8 mouse cellular contexts compared by ENCODE assay signal in genomic region chr4:129113083-129113988, GRCm38 (mm10). TPM values are rescaled to one million over a fixed set of nuclear protein-coding genes. Genes with fewer than 3 reads are reported as not detected.
DNase-seq lines count a peak whose midpoint lies in the region; ATAC-seq lines count a peak whose summit lies in the region.

No protein-coding gene starts in this region.

- WGBS in forebrain, embryonic 13.5 days = 29% methylated on average over 28 of the region's 28 CpGs
- 33% methylated on average over 28 of the region's 28 CpGs for WGBS in intestine, embryonic 14.5 days

- H3K27me3 ChIP-seq in forebrain, embryonic 13.5 days = peaks cover 6% of the 10 kb centered on the region; the same call in 1 of the 2 replicates
- H3K27me3 ChIP-seq in intestine, embryonic 14.5 days (replicated peaks; ENCODE audit: control insufficient read depth, insufficient read depth, low read length) = 0 out of 2 replicates have a peak, but pooled peaks cover under 1% of the 10 kb centered on the region

- H3K9me3 ChIP-seq in forebrain, embryonic 13.5 days (replicated peaks) = no peaks in the 10 kb centered on the region
- no peaks in the 10 kb centered on the region for H3K9me3 ChIP-seq in intestine, embryonic 14.5 days (ENCODE audit: control insufficient read depth, low read length)

- peak overlapping the region; percentile 28 for H3K27ac ChIP-seq in forebrain, embryonic 13.5 days
- H3K27ac ChIP-seq in intestine, embryonic 14.5 days (ENCODE audit: low read depth) = no peak overlapping the region

- H3K4me1 ChIP-seq in forebrain, embryonic 13.5 days = peaks cover 34% of the 10 kb centered on the region
- peaks cover 12% of the 10 kb centered on the region for H3K4me1 ChIP-seq in intestine, embryonic 14.5 days (replicated peaks; ENCODE audit: control insufficient read depth, insufficient read depth, low read length)

- ATAC-seq in CD4-positive, CD25-positive, alpha-beta regulatory T cell, adult 4 months = no peak
- peak; percentile 97 for ATAC-seq in forebrain, embryonic 13.5 days
- peak; percentile 65 for ATAC-seq in intestine, embryonic 14.5 days (replicated peaks; ENCODE audit: low FRiP score, low TSS enrichment, low read depth)
- peak; percentile 92 for ATAC-seq in megakaryocyte-erythroid progenitor cell, adult 5-6 weeks (replicated peaks; ENCODE audit: low FRiP score, low TSS enrichment, poor library complexity, severe bottlenecking)

- intact Hi-C loops in left cerebral cortex, postnatal 10 days (cut with DNase I) = no loop called here

- H3K4me3 ChIP-seq in forebrain, embryonic 13.5 days = no peak overlapping the region
- no peak overlapping the region for H3K4me3 ChIP-seq in intestine, embryonic 14.5 days (ENCODE audit: low read depth, low read length)

- DNase-seq in CD4-positive, CD25-positive, alpha-beta regulatory T cell, adult 2 months (ENCODE audit: low read depth, low spot score) = peak; percentile 77
- peak; percentile 66 for DNase-seq in c-Kit-positive CD71-positive TER-119-positive erythroid progenitor cells, embryonic 14.5 days (ENCODE audit: low spot score)
- DNase-seq in intestine, embryonic 14.5 days (ENCODE audit: low spot score) = peak; percentile 89
- DNase-seq in left cerebral cortex, postnatal 10 days (ENCODE audit: extremely low spot score in 1 of 2, low spot score in 2 of 2) = peak; percentile 78 to 90
- peak; percentile 85 to 94 for DNase-seq in right cerebral cortex, postnatal 36 days (ENCODE audit: low spot score in 2 of 2)

- H3K4me2 ChIP-seq in forebrain, embryonic 13.5 days = 0 out of 2 replicates have a peak overlapping the region, but pooled peaks have one; percentile 11
- H3K4me2 ChIP-seq in intestine, embryonic 14.5 days (ENCODE audit: low read length) = no peak overlapping the region

- H3K9ac ChIP-seq in forebrain, embryonic 13.5 days = no peak overlapping the region
- H3K9ac ChIP-seq in intestine, embryonic 14.5 days (ENCODE audit: low read length) = no peak overlapping the region

- H3K36me3 ChIP-seq in forebrain, embryonic 13.5 days (ENCODE audit: poor library complexity, severe bottlenecking) = no peaks in the 10 kb centered on the region
- no peaks in the 10 kb centered on the region for H3K36me3 ChIP-seq in intestine, embryonic 14.5 days (ENCODE audit: control insufficient read depth, insufficient read depth, low read length)

RNA-seq across cellular contexts. Expression of gene Tmem54, which starts 8.0 kb away (rescaled TPM):
- polyA plus RNA-seq in CD4-positive, CD25-positive, alpha-beta regulatory T cell, adult 4 months (2017; shearing (Covaris generic)) = not detected
- polyA plus RNA-seq in forebrain, embryonic 13.5 days (2015; fragmentation: Nextera tagmentation; extraction: Ambion mirVana) = not detected in 2 replicates
- 32.2 and 45.9 TPM in 2 replicates for polyA plus RNA-seq in intestine, embryonic 14.5 days (2014; fragmentation: Nextera tagmentation; extraction: Ambion mirVana)
- total RNA-seq in left cerebral cortex, postnatal 10 days (2021) = not detected
- not detected in 2 replicates for total RNA-seq in megakaryocyte-erythroid progenitor cell, adult 5-6 weeks (2014; fragmentation: Nextera tagmentation)
- total RNA-seq in megakaryocyte-erythroid progenitor cell, adult 5-6 weeks (2017) = not detected in 2 replicates

RNA-seq across cellular contexts. Expression of gene Hpca, which starts 8.5 kb away (rescaled TPM):
- not detected for polyA plus RNA-seq in CD4-positive, CD25-positive, alpha-beta regulatory T cell, adult 4 months (2017; shearing (Covaris generic))
- polyA plus RNA-seq in forebrain, embryonic 13.5 days (2015; fragmentation: Nextera tagmentation; extraction: Ambion mirVana) = 19.6 and 20.4 TPM in 2 replicates
- 2.2 and 2.7 TPM in 2 replicates for polyA plus RNA-seq in intestine, embryonic 14.5 days (2014; fragmentation: Nextera tagmentation; extraction: Ambion mirVana)
- total RNA-seq in left cerebral cortex, postnatal 10 days (2021) = 100 to 1,000 TPM; 441 to 451 TPM
- not detected in 2 replicates for total RNA-seq in megakaryocyte-erythroid progenitor cell, adult 5-6 weeks (2014; fragmentation: Nextera tagmentation)
- not detected in 2 replicates for total RNA-seq in megakaryocyte-erythroid progenitor cell, adult 5-6 weeks (2017)

RNA-seq across cellular contexts. Expression of gene Fndc5, which starts 23.5 kb away (rescaled TPM):
- under 1 TPM; 0.27 to 0.28 TPM for polyA plus RNA-seq in CD4-positive, CD25-positive, alpha-beta regulatory T cell, adult 4 months (2017; shearing (Covaris generic))
- polyA plus RNA-seq in forebrain, embryonic 13.5 days (2015; fragmentation: Nextera tagmentation; extraction: Ambion mirVana) = 0.93 and 1.1 TPM in 2 replicates
- 1.7 and 2.4 TPM in 2 replicates for polyA plus RNA-seq in intestine, embryonic 14.5 days (2014; fragmentation: Nextera tagmentation; extraction: Ambion mirVana)
- total RNA-seq in left cerebral cortex, postnatal 10 days (2021) = 10 to 100 TPM; 41.8 to 44.6 TPM
- total RNA-seq in megakaryocyte-erythroid progenitor cell, adult 5-6 weeks (2014; fragmentation: Nextera tagmentation) = not detected in 2 replicates
- 0.65 and 0.75 TPM in 2 replicates for total RNA-seq in megakaryocyte-erythroid progenitor cell, adult 5-6 weeks (2017)

RNA-seq across cellular contexts. Expression of gene Rnf19b, which starts 55.3 kb away (rescaled TPM):
- 10 to 100 TPM; 10.2 to 17.1 TPM for polyA plus RNA-seq in CD4-positive, CD25-positive, alpha-beta regulatory T cell, adult 4 months (2017; shearing (Covaris generic))
- polyA plus RNA-seq in forebrain, embryonic 13.5 days (2015; fragmentation: Nextera tagmentation; extraction: Ambion mirVana) = 12.9 and 15.2 TPM in 2 replicates
- polyA plus RNA-seq in intestine, embryonic 14.5 days (2014; fragmentation: Nextera tagmentation; extraction: Ambion mirVana) = 7.4 and 8.4 TPM in 2 replicates
- 10 to 100 TPM; 71.6 to 85.4 TPM for total RNA-seq in left cerebral cortex, postnatal 10 days (2021)
- total RNA-seq in megakaryocyte-erythroid progenitor cell, adult 5-6 weeks (2014; fragmentation: Nextera tagmentation) = 12.1 and 15.0 TPM in 2 replicates
- 26.7 and 28.3 TPM in 2 replicates for total RNA-seq in megakaryocyte-erythroid progenitor cell, adult 5-6 weeks (2017)

Comparison
In these comparisons a context has a peak if more than half of its experiments do, and no peak if none do; other contexts are left out.
1. RNA of gene Tmem54, which starts 8.0 kb away (polyA plus RNA-seq): 32.2 to 45.9 TPM in intestine, embryonic 14.5 days; not detected in forebrain, embryonic 13.5 days and not detected in CD4-positive, CD25-positive, alpha-beta regulatory T cell, adult 4 months; every median in the first group is over 10 times any median in the second.
2. Peak in every context shown above with its lines, with median percentiles within 50 percentile points of each other: DNase-seq.